ENCODE assay signal across 20 mouse cellular contexts in genomic region chr14:28060891-28061290, GRCm38 (mm10).
"Had no signal": no experiment of that assay in that cellular context is flagged by ENCODE, and none has a peak within 500 bp of the region (broad histone marks: within the 10 kb centered on the region; RNA-seq: fewer than 3 reads in every experiment).

No protein-coding gene starts in this region.

- ATAC-seq: liver, postnatal 0 days; lung, postnatal 0 days had no signal

- H3K9ac ChIP-seq: limb, embryonic 12.5 days; limb, embryonic 15.5 days; liver, embryonic 14.5 days; liver, postnatal 0 days; lung, embryonic 14.5 days; midbrain, embryonic 12.5 days; neural tube, embryonic 13.5 days had no signal

- H3K4me3 ChIP-seq: limb, embryonic 12.5 days; limb, embryonic 15.5 days; midbrain, embryonic 12.5 days; myocyte; neural tube, embryonic 13.5 days had no signal

- DNase-seq: kidney, adult 18-20 months; kidney, postnatal 25 days; left cerebral cortex, postnatal 4 days; liver, postnatal 0 days; lung, embryonic 14.5 days; retina, postnatal 1 day; right cerebral cortex, postnatal 14 days; right cerebral cortex, postnatal 4 days; thymus, postnatal 36 days had no signal

- H3K36me3 ChIP-seq: limb, embryonic 12.5 days; limb, embryonic 15.5 days; midbrain, embryonic 12.5 days; neural tube, embryonic 13.5 days had no signal

- H3K9me3 ChIP-seq: limb, embryonic 12.5 days; limb, embryonic 15.5 days; midbrain, embryonic 12.5 days; neural tube, embryonic 13.5 days had no signal

- H3K27ac ChIP-seq: kidney, postnatal 0 days; limb, embryonic 12.5 days; limb, embryonic 15.5 days; liver, embryonic 14.5 days; macrophage; midbrain, embryonic 12.5 days; neural tube, embryonic 13.5 days; stomach, postnatal 0 days had no signal

- H3K4me2 ChIP-seq: limb, embryonic 12.5 days; limb, embryonic 15.5 days; liver, embryonic 11.5 days; lung, embryonic 14.5 days; midbrain, embryonic 12.5 days; neural tube, embryonic 13.5 days had no signal
